Mouse (Mus musculus): ENCODE measurements at regions not wholly inside any gene's neighbourhood (a gene's known extent, or its start where the extent isn't known, plus 50 kb on each side); places are given as distances from the start of the nearest gene placed in this dataset.

DNA sequence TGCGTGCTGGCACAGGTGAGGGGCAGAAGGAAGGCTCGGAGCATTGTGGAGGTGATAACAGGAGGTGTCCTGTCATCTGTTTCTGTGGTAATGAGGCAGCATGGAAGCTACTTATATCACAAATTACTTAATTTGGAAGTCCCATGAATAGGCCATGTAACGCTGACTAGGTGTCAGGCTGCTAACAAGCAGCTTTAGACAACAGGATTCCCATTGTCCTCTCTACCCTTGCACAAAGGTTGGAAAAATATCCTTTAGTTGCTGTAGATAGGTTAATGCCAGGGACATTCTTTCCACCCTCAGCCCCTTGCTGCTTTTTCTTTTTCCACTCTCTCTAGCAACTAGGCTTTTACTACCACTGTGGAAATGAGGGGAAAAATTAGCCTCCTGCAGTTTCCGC lies 192.6 kb upstream of the Cnr1 start:
- TF ChIP-seq CTCF (IDR thresholded peaks at IDR 0.05; ENCODE audit: insufficient read depth, low read length) (no peak), POLR2A (IDR thresholded peaks at IDR 0.05; ENCODE audit: borderline replicate concordance, extremely low read depth, low read depth, low read length) (no peak)
